Mouse (Mus musculus) cerebellum, adult 9-10 months (tissue): ENCODE results near the gene Podxl.

Source experiments
- DNase-seq: peaks from one replicate; pipeline ENCODE4 v3.0.0; 2022

Gene Podxl

DNA sequence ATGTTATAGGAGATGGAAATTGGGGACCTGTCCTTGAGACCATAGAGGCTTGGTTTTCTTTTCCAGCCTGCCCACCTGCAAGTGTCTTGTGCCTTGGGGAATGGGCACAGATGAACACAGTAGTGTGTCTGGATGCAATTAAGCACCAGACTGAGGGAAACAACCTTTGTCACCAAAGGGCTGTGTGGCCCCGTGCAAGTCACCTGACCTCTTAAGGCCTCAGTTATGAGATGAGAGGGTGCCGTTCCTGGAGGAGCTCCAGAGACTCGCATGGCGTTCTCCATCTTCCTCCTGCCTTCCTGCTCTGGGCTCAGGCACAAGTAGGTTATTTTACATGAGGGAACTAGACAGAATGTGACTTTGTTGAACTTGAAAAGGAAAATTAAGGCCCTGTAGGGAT lies 41.3 kb downstream of the Podxl start:
- DNase-seq, result no peak

DNA sequence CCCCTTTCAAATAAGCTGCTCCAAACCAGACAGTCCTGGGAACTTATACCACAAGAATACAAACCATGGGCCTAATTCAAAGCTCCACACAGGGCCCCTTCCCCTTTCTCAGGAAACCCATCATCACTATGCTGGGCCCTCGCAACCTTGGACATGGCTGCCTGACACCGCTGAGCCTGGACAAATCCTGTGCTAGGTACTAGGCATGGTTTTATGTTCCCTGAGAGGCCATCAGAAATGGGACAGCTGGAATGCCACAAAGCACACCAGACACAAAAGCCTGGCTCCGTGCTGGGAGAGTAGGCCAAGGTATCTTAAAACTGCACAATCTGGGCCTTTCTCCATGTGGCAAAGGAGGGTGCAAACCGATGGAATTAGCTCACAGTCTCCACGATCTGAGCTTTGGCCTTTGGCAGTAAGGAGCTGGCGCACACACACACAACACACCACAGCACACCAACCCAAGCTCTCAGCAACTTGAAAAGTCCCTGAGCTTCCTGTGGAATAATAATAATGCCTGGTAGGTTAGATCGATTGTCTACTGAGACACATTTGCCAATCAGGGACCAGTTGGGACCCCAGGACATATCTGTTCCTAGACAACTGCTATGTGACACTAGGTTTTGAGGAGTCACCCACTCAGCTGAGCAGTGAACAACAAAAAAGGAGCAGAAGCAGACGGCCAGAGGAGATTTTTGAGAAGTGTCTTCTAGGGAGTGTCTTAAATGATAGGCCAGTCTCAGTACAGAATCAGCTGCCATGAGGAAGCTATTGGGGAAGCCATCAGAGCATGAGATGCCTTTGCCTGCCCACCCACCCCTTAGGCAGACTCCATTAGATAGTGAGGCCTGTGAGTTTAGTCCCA lies 42.1 kb downstream of the Podxl start:
- no peak for DNase-seq

DNA sequence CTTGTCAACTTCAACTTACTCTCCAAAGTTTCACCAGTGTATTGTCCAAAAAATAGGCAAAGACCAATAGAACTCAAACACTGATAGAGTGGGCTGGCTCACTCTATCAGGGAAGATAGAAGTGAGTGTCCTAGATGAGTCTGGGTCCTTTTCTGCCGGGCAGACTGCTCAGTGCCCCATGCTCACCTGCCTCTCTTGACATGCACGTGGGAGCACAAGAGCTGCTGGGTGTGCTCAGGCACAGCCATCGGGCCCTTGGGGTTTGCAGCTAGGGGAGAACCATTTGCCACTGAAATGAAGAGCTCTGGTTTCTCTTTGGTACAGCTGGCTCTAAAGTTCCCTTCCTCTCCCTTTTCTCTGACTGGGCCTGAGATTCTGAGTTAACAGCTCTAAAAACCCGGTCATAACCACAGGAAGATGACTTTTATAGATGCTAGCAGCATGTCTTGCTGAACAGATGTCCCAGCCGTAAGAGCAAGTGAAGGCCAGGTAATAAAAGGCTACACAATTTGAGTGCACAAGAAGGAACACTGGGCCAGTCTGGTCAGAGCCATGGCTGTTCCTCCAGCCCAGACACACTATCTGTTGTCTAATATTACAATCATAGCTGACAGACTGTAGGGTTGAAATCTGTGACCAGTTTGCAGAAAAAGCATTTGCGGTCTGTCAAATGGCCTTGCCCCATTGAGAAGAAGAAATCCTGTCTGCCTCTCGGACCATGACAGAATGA lies 43.1 kb downstream of the Podxl start:
- no peak for DNase-seq

DNA sequence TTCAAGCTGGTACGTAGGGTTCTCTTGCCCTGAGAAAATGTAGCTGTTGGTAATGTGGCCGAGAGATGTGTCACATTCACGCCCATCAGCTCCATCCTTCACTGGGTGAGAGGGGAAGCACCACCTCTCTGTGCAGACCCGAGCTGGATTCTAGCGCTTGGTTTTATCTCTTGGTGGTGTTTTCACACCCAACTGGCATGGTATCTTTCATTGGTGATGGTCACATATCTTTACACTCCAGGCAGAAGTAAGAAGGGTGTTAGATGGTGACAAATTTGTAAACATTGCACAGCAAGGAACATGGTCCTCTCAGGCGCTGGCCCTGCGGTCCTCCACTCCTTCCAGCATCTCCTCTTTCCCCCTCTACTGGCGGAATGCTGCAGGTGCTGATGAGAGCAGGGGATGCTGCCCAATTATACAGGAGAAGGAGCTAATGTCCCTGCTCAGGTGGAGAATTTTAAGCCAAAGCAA lies 44.7 kb downstream of the Podxl start:
- no peak for DNase-seq

DNA sequence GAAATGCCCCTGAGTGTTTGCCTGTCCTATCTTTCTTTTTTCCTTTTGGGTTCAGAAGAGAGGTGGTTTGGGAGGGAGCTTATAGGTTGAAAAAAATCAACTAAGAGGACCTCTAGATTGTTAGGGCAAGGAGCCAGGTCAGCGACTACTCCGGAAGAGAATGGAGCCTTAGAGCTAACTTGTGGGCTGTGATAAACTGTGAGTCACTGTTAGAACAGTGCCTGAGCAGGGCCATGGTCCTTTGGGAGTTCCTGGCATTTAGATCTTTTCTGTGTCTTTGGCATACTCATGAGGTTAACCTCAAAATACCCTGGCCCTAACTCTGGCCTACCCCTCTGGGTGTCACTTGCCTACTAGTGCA lies 45.5 kb downstream of the Podxl start:
- DNase-seq, result no peak

DNA sequence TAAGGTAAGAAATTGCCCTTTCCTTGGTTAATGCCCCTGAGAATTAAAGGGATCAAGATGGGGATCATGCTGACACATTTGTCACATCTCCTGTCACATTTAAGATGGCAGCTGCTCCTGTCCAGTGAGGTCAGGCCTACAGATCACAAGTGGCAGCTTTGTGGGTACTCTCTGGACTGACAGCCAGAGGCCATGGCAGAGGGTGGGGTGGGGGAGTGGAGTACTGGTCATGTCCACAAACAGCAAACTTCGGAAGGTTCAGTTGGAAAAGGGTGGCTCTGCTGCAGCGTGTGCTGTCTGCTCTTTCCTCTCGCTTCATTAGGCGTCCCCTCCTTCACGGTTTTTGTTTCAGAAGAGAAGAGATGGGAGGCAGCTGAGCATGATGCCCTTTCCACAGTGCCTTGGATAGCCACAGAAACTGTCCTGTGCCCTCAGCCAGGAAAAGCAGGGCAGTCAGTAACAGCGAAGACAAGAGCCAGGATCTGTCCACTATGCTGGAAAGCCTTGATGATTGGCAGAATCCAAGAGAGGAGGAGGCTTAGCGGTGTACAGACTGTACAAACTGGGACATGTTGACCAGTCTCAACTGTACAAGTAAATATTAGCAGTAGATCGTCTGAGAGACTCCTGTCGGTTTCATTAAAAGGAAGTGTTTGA lies 46.0 kb downstream of the Podxl start:
- no peak for DNase-seq

DNA sequence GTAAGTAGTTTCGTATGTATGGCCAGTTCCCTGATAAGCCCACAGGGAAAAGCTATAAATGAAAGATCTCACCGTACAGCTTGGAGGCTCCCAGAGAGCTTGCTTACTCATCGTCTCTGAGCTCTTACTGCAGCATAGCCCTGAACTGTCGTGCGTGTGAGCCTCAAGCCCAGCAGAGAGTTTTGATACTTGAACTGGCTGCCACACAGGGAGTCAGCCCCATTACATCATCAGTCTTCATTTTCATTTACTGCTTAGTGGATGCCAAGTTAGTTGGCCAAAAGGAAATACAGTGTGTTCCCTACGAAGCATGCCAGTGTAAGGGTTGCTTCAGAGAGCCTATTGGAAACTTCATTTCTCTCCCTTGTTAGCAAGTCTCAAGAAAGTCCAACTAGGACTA lies 50.1 kb downstream of the Podxl start:
- no peak for DNase-seq

DNA sequence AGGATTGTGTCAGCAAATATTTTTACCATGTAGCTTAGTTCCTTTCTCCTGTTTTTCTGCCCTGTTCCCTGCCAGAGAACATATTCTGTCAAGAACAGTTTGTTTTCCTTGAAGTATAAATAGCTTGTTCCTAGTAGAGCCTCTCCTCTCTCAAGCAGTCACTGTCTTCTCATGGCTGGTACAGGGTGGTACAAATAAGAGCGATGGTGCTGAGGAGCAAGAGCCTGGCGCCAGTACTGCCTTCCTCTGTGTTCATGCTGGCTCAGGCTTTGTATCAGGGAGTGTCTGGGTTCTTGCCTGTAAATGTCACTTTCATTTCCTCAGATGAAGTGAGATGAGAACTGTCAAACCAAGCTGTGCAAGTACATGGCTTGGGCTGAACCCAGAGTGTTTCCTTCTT lies 61.2 kb downstream of the Podxl start:
- no peak for DNase-seq

DNA sequence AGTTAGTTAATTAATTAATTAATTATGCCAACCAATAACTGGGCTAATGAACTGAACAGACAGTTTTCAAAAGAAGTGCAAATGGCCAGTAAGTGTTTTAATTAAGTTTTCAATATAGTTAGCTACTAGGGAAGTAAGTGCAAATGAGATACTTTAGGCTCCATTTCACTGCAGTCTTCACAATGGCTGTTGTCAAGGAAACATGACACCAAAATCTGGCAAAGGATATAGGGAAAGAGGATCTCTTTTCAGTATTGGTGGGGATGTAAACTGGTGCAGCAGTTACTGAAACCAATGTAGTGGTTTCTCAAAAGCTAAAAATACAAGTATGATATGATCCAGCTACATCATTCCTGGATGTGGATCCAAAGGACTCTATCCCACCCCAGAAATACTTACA lies 63.1 kb downstream of the Podxl start:
- no peak for DNase-seq

DNA sequence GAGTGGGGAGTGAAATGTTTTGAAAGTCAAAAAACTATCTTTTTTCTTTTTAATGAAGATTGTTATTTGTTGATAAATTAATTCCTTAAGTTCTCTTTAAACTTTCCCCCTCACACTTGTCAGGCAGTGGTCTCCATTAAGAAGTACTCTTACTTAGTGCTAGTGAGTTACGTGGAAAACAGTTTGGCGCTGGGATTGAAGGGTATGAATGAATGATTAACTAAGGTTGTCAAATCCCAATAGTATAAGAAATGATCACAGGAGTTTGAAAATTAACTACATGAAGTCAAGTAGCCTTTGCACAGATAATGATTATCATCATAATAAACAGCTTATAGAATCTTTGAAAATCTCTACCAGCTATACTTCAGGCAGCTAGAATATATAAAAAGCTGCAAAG lies 63.5 kb downstream of the Podxl start:
- no peak for DNase-seq

DNA sequence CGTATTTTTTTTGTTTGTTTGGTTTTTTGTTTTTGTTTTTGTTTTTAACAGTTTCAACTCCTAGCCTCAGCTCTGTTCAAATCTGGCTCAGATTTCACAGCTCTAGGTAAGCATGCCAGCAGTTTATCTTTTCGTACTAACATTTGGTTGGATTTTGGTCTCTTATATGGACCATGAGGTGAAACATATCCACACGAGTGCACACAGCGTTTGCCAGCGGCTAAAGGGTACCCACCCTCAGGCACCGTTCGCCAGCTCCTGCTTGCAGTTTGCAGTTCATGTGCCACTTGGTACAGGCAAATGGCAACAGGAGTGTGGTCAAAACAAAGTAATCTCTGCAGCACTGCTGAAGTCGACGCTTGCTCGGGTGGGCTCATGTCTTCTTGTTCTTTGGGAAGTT lies 63.9 kb downstream of the Podxl start:
- no peak for DNase-seq

DNA sequence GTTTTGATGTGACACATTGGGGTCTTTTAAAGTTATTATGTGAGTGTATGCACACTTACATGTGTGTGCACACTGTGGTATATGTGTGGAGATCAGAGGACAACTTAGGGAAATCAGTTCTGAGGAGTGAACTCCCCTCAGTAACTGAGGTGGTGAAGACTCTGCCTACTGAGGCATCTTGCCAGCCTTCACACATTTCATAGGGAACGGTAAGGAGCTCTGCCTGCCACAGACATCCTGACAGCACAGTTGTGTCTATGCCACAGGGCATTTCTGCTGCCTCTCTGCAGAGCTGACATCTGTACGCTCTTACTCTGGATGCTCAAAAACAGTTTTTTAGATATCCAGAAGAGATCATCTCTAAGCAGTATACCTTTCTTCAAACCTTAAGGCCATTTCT lies 67.6 kb downstream of the Podxl start:
- no peak for DNase-seq

DNA sequence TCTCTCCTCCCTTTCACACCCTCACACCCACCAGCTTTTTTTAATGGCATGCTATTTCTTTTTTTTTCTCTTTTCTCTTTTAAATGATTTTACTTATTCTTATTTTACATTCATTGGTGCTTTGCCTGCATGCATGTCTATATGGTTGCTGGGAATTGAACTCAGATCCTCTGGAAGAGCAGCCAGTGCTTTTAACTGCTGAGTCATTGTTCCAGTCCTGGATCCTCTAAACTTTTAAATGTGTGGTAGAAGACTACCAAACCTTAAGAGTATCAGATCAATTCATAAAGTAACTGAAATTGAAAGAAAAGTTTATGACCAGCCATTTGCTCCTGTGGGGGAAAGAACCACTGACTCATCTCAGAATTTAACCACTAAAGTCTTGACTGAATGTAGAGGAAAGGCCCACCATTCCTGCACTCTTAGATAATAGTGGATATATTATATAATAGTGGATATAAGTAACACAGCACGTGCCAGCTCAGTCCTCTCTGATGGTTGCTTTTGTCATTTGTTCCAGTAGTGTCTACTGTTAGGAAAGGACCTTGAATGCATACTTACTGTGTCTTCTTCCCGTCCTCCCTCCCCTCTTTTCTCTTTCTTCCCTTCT lies 68.6 kb downstream of the Podxl start:
- DNase-seq, result no peak

DNA sequence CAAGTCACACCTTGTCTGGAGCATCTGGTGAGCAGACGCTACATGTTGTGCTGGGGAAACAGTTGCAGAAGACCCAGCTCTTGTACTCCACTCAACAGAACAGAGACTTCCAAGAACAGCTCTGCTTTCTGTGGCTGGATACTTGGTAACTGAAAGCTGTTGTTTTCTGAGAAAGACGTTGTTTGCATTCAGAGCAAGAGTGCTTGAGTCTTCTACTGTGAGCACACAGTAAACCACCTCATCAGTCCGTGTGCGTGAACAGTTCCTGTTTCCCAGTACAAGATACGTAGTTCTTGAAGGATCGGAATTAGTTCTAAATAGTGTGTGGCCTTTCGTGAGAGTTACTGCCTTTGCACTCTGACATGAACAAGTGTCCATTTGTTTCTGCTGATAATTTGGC lies 73.8 kb downstream of the Podxl start:
- DNase-seq, result no peak

DNA sequence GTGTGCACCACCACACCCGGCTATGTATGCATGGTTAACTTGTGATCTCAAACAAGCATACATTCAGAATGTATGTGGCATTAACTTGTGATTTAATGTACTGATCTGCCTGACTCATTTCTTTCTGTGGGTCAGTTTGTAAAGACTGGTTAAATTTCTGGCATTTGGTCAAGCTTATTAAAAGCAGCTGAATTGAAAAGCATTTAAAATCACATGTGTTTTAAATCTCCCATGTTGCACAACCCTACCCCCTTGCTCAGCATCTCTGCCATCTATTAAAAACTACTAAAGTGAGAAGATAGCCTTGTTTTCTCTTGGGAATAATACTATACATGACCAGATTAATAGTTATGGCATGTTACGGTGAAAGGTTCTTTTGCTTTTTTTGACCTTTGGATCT lies 77.2 kb downstream of the Podxl start:
- DNase-seq, result no peak

DNA sequence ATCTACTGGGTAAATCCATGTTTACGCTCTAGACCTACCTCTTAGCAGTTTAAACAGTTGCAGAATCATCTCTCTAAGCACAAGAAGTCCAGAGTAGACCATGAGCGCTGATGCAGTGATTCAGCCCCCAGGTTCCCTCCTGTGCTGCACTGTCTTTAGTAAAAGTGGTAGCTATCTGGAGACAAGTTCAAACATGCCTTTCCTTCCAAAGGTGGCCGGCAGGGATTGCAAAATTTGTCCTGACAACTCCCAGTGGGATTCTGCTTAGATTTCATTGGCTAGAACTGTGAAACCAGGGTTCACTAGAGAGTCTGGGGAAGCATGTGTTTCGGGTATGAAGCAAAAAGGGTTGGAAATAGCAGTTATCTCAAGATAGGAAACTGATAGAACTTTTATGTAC lies 83.8 kb downstream of the Podxl start:
- DNase-seq, result no peak

DNA sequence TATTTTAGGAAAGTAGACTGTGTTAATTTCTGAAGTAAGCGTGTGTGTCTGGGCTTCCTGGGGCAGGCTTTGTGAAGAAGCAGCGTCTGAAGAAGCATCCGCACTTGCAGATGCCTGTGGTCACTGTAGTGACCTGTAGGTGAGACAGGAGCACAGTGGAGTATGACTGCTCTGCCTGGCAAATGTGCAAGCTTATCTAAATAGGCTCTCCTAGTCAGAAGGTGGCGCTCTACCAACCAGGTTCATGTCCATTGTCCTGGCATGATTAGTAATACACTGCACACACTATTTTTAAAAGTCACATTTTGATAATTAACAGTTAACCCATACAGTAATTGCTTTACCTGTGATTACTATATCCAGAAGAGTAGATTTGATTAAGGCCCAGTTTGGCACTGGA lies 85.6 kb downstream of the Podxl start:
- no peak for DNase-seq
